Mouse (Mus musculus): ENCODE results near the gene Limch1. TPM values are rescaled to one million over a fixed set of nuclear protein-coding genes. Genes with fewer than 3 reads are reported as not detected.

Limch1 gene
- polyA plus RNA-seq, 1 experiment from 2014 or later: 41.5 TPM

GRCm38 (mm10) chr5:67011043-67011870, 265.6 kb downstream of the Limch1 start:
- ATAC-seq (ENCODE audit: low FRiP score, low read depth): no peak
- no peak overlapping the region for H3K27ac ChIP-seq (replicated peaks)

GRCm38 (mm10) chr5:67011985-67012384, 266.4 kb downstream of the Limch1 start:
- 94% methylated on average over 4 of the region's 4 CpGs for WGBS
- Histone ChIP-seq H3K36me3 (peaks cover 18% of the 10 kb centered on the region; the same call in 1 of the 2 replicates), H3K4me1 (no peaks in the 10 kb centered on the region), H3K9me3 (no peaks in the 10 kb centered on the region), H3K27me3 (no peaks in the 10 kb centered on the region), H3K4me3 (no peak overlapping the region), H3K27ac (replicated peaks) (no peak overlapping the region), H3K9ac (replicated peaks) (no peak overlapping the region), H3K4me2 (replicated peaks) (no peak overlapping the region)
- no peak for ATAC-seq (ENCODE audit: low FRiP score, low read depth)

More at GRCm38 (mm10) chr5:67011043-67011870, 265.6 kb downstream of the Limch1 start:
- no peaks in the 10 kb centered on the region for H3K4me1 ChIP-seq
- no peak overlapping the region for H3K4me2 ChIP-seq (replicated peaks)
- H3K9me3 ChIP-seq: no peaks in the 10 kb centered on the region
- peaks cover 18% of the 10 kb centered on the region; the same call in 1 of the 2 replicates for H3K36me3 ChIP-seq
- H3K9ac ChIP-seq (replicated peaks): no peak overlapping the region
- no peak overlapping the region for H3K4me3 ChIP-seq
- no peaks in the 10 kb centered on the region for H3K27me3 ChIP-seq
- 92% methylated on average over 16 of the region's 16 CpGs for WGBS

- Histone ChIP-seq H3K36me3 (peaks cover 18% of the 10 kb centered on the region), H3K27me3 (no peaks in the 10 kb centered on the region), H3K9ac (replicated peaks) (no peak overlapping the region), H3K4me3 (no peak overlapping the region), H3K27ac (replicated peaks) (no peak overlapping the region), H3K9me3 (no peaks in the 10 kb centered on the region), H3K4me2 (replicated peaks) (no peak overlapping the region), H3K4me1 (no peaks in the 10 kb centered on the region)
- 79% methylated on average over 3 of the region's 3 CpGs for WGBS
- no peak for ATAC-seq (ENCODE audit: low FRiP score, low read depth)
Measured at GRCm38 (mm10) chr5:67013926-67014325, 268.3 kb downstream of the Limch1 start.

- H3K9me3 ChIP-seq: no peaks in the 10 kb centered on the region
- no peak overlapping the region for H3K4me3 ChIP-seq
- no peak overlapping the region for H3K27ac ChIP-seq (replicated peaks)
- H3K27me3 ChIP-seq: no peaks in the 10 kb centered on the region
- peaks cover 10% of the 10 kb centered on the region; the same call in 1 of the 2 replicates for H3K36me3 ChIP-seq
- H3K9ac ChIP-seq (replicated peaks): no peak overlapping the region
- H3K4me1 ChIP-seq: no peaks in the 10 kb centered on the region
- no peak for ATAC-seq (ENCODE audit: low FRiP score, low read depth)
- H3K4me2 ChIP-seq (replicated peaks): no peak overlapping the region
- WGBS: 15% methylated on average over 7 of the region's 7 CpGs
Measured at GRCm38 (mm10) chr5:67016450-67016849, 270.8 kb downstream of the Limch1 start.

- WGBS: 91% methylated on average over 10 of the region's 10 CpGs
- Histone ChIP-seq H3K4me3 (no peak overlapping the region), H3K36me3 (peaks cover 10% of the 10 kb centered on the region; the same call in 1 of the 2 replicates), H3K4me2 (replicated peaks) (no peak overlapping the region), H3K9me3 (no peaks in the 10 kb centered on the region), H3K27ac (replicated peaks) (no peak overlapping the region), H3K4me1 (peaks cover 9% of the 10 kb centered on the region; the same call in 1 of the 2 replicates), H3K9ac (replicated peaks) (no peak overlapping the region), H3K27me3 (no peaks in the 10 kb centered on the region)
- no peak for ATAC-seq (ENCODE audit: low FRiP score, low read depth)
Measured at GRCm38 (mm10) chr5:67024459-67025050, 278.9 kb downstream of the Limch1 start.

- H3K4me3 ChIP-seq: no peak overlapping the region
- peaks cover 10% of the 10 kb centered on the region; the same call in 1 of the 2 replicates for H3K36me3 ChIP-seq
- no peak for ATAC-seq (ENCODE audit: low FRiP score, low read depth)
- H3K9ac ChIP-seq (replicated peaks): no peak overlapping the region
- no peaks in the 10 kb centered on the region for H3K9me3 ChIP-seq
- H3K4me1 ChIP-seq: peaks cover 9% of the 10 kb centered on the region; the same call in 1 of the 2 replicates
- no peak overlapping the region for H3K4me2 ChIP-seq (replicated peaks)
- WGBS: 83% methylated on average over 8 of the region's 8 CpGs
- H3K27ac ChIP-seq (replicated peaks): no peak overlapping the region
- H3K27me3 ChIP-seq: no peaks in the 10 kb centered on the region
Measured at GRCm38 (mm10) chr5:67025095-67025494, 279.5 kb downstream of the Limch1 start.

GRCm38 (mm10) chr5:67025581-67025980, 280.0 kb downstream of the Limch1 start:
- Histone ChIP-seq H3K4me1 (peaks cover 9% of the 10 kb centered on the region; the same call in 1 of the 2 replicates), H3K27me3 (no peaks in the 10 kb centered on the region), H3K4me2 (replicated peaks) (no peak overlapping the region), H3K4me3 (no peak overlapping the region), H3K9ac (replicated peaks) (no peak overlapping the region), H3K27ac (replicated peaks) (no peak overlapping the region), H3K36me3 (peaks cover 10% of the 10 kb centered on the region; the same call in 1 of the 2 replicates), H3K9me3 (no peaks in the 10 kb centered on the region)
- no peak for ATAC-seq (ENCODE audit: low FRiP score, low read depth)
- WGBS: 75% methylated on average over 8 of the region's 10 CpGs

- peak; percentile 65 for ATAC-seq (ENCODE audit: low FRiP score, low read depth)
Measured at GRCm38 (mm10) chr5:67028786-67029185, 283.2 kb downstream of the Limch1 start.

GRCm38 (mm10) chr5:67029946-67030345, 284.3 kb downstream of the Limch1 start:
- 61% methylated on average over 3 of the region's 3 CpGs for WGBS

More at GRCm38 (mm10) chr5:67028786-67029185, 283.2 kb downstream of the Limch1 start:
- Histone ChIP-seq H3K27ac (replicated peaks) (no peak overlapping the region), H3K36me3 (peaks cover 21% of the 10 kb centered on the region), H3K4me1 (peaks cover 9% of the 10 kb centered on the region; the same call in 1 of the 2 replicates), H3K9me3 (no peaks in the 10 kb centered on the region), H3K4me3 (no peak overlapping the region), H3K9ac (replicated peaks) (no peak overlapping the region), H3K27me3 (no peaks in the 10 kb centered on the region), H3K4me2 (replicated peaks) (no peak overlapping the region)
- WGBS: 58% methylated on average over 16 of the region's 16 CpGs

GRCm38 (mm10) chr5:67032601-67033000, 287.0 kb downstream of the Limch1 start:
- Histone ChIP-seq H3K4me2 (replicated peaks) (no peak overlapping the region), H3K4me1 (peaks cover 9% of the 10 kb centered on the region; the same call in 1 of the 2 replicates), H3K27me3 (no peaks in the 10 kb centered on the region), H3K4me3 (no peak overlapping the region), H3K9ac (replicated peaks) (no peak overlapping the region), H3K27ac (replicated peaks) (no peak overlapping the region), H3K9me3 (no peaks in the 10 kb centered on the region), H3K36me3 (peaks cover 34% of the 10 kb centered on the region)
- WGBS: 82% methylated on average over 7 of the region's 7 CpGs
- no peak for ATAC-seq (ENCODE audit: low FRiP score, low read depth)

More at GRCm38 (mm10) chr5:67029946-67030345, 284.3 kb downstream of the Limch1 start:
- Histone ChIP-seq H3K9ac (replicated peaks) (no peak overlapping the region), H3K36me3 (peaks cover 29% of the 10 kb centered on the region), H3K4me2 (replicated peaks) (no peak overlapping the region), H3K4me3 (no peak overlapping the region), H3K27ac (replicated peaks) (no peak overlapping the region), H3K9me3 (no peaks in the 10 kb centered on the region), H3K4me1 (peaks cover 9% of the 10 kb centered on the region; the same call in 1 of the 2 replicates), H3K27me3 (no peaks in the 10 kb centered on the region)
- no peak for ATAC-seq (ENCODE audit: low FRiP score, low read depth)

GRCm38 (mm10) chr5:67043932-67044331, 298.3 kb downstream of the Limch1 start:
- H3K9ac ChIP-seq (replicated peaks): no peak overlapping the region
- no peak overlapping the region for H3K4me2 ChIP-seq (replicated peaks)
- H3K4me1 ChIP-seq: no peaks in the 10 kb centered on the region
- H3K27me3 ChIP-seq: no peaks in the 10 kb centered on the region
- no peak for ATAC-seq (ENCODE audit: low FRiP score, low read depth)
- WGBS: 85% methylated on average over 9 of the region's 9 CpGs
- peaks cover 3% of the 10 kb centered on the region; the same call in 1 of the 2 replicates for H3K36me3 ChIP-seq
- no peak overlapping the region for H3K27ac ChIP-seq (replicated peaks)
- H3K9me3 ChIP-seq: no peaks in the 10 kb centered on the region
- no peak overlapping the region for H3K4me3 ChIP-seq

- Histone ChIP-seq H3K4me2 (replicated peaks) (no peak overlapping the region), H3K27ac (replicated peaks) (no peak overlapping the region), H3K36me3 (peaks cover 3% of the 10 kb centered on the region; the same call in 1 of the 2 replicates), H3K4me3 (no peak overlapping the region), H3K9me3 (no peaks in the 10 kb centered on the region), H3K27me3 (no peaks in the 10 kb centered on the region), H3K9ac (replicated peaks) (no peak overlapping the region), H3K4me1 (no peaks in the 10 kb centered on the region)
- ATAC-seq (ENCODE audit: low FRiP score, low read depth): peak; percentile 52; the same call in 1 of the 2 replicates
- WGBS: 19% methylated on average over 4 of the region's 4 CpGs
Measured at GRCm38 (mm10) chr5:67048003-67048402, 302.4 kb downstream of the Limch1 start.
